Mouse (Mus musculus) embryonic stem cell, embryonic (primary cell): ENCODE data around the gene Dnase2a.

Experiments used
- CTCF ChIA-PET, 4 experiments: fragments of 300-600 bp in 2 of 4; fragments of 350-600 bp in 2 of 4; sonication (Branson Sonifier 250); formaldehyde crosslinking; loops; one replicate each; lab custom pipeline; 2022; ENCODE audit warnings: inconsistent platforms in 2 of 4; lab: Charles Lee
- POLR2A ChIA-PET, 4 experiments: fragments of 300-600 bp in 2 of 4; fragments of 350-600 bp in 2 of 4; sonication (Branson Sonifier 250); formaldehyde crosslinking; loops; one replicate each; lab custom pipeline; 2022; ENCODE audit warnings: antibody characterized with exemption in 4 of 4, inconsistent platforms in 1 of 4; lab: Charles Lee

The Dnase2a gene

GRCm38 (mm10) chr8:84908421-84909161 lies at the start of gene Dnase2a:
Gene Dnase2a (plus strand): TSS chr8:84908560.
- ChIA-PET POLR2A (interaction anchor here (0.5 to 6.7 kb wide), 64 partner anchors 6 to 1190 kb away, joined by 3 to 200 read pairs (median 4); partner anchors contain the start of genes Calr (in 3 of the 4), Dhps (in 3 of the 4), Gcdh (in 3 of the 4) and Farsa (in 2 of the 4)), CTCF (interaction anchor here (0.5 to 2.3 kb wide), 18 partner anchors 15 to 252 kb away, joined by 3 to 10 read pairs (median 3); partner anchors contain the start of genes Farsa (in 1 of the 4), Gcdh (in 1 of the 4) and Mast1 (in 1 of the 4))

- CTCF ChIA-PET, result interaction anchor here in 3 of 4 experiments (0.6 to 2.7 kb wide), 18 partner anchors 8 to 508 kb away, joined by 3 to 18 read pairs (median 4); partner anchors contain the start of genes Farsa (in 1 of the 3), Gcdh (in 1 of the 3), Klf1 (in 1 of the 3) and Rad23a (in 1 of the 3)
These were observed 36.7 kb upstream of the Dnase2a start, which contains the start of gene Syce2 for GRCm38 (mm10) chr8:84871376-84872308. Gene Syce2 (plus strand): TSS chr8:84872111.

DNA sequence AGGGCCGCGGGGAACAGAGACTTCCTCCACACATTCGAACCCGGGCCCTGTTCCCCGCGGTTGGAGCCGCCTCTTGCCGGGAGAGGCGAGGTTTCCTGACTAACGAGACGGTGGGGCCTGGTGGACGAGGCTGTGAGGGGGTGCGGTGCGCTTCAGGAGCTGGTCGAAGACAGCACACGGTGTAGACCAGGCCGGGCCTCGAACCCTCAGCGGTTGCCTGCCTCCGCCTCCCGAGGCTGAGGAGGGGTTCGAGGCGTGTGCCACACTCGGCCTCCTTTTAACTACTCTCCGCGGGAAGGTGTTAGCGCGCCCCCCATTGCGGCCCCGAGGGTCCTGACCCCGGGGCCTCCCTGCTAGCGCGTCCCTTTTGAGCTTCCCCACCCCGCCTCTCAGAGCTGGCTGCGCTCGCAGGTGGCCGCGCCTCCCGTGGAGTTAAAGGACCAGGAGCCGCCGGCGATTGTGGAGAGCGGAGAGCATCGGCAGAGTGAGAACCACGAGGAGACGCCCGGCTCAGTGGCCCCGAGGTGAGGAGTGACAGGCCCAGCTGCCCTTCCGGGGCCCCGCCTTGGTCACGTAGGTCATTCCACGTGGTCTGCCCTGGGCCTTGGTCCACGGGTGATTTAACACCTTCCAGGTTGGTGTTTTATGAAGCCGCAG lies 35.9 kb upstream of the Dnase2a start:
- ChIA-PET CTCF (interaction anchor here in 3 of 4 experiments (0.9 to 2.7 kb wide), 13 partner anchors 9 to 169 kb away, joined by 3 to 18 read pairs (median 5); partner anchors contain the start of genes Farsa (in 1 of the 3), Gcdh (in 1 of the 3), Klf1 (in 1 of the 3) and Rad23a (in 1 of the 3)), POLR2A (interaction anchor here (0.7 to 23.0 kb wide), 47 partner anchors 8 to 426 kb away, joined by 3 to 705 read pairs (median 5); partner anchors contain the start of genes Calr (in 4 of the 4), Farsa (in 4 of the 4), Gcdh (in 3 of the 4) and Rad23a (in 3 of the 4))

More at GRCm38 (mm10) chr8:84871376-84872308, 36.7 kb upstream of the Dnase2a start, which contains the start of gene Syce2:
- POLR2A ChIA-PET, result interaction anchor here (0.7 to 23.0 kb wide), 58 partner anchors 7 to 1785 kb away, joined by 3 to 705 read pairs (median 5); partner anchors contain the start of genes Calr (in 4 of the 4), Farsa (in 4 of the 4), Gcdh (in 3 of the 4) and Rad23a (in 3 of the 4)

- ChIA-PET CTCF (interaction anchor here in 3 of 4 experiments (1.3 to 2.7 kb wide), 6 partner anchors 10 to 57 kb away, joined by 5 to 18 read pairs (median 7); partner anchors contain the start of genes Gcdh (in 1 of the 3) and Klf1 (in 1 of the 3)), POLR2A (interaction anchor here (0.7 to 23.0 kb wide), 25 partner anchors 9 to 198 kb away, joined by 3 to 705 read pairs (median 11); partner anchors contain the start of genes Calr (in 3 of the 4), Farsa (in 2 of the 4), Gadd45gip1 (in 2 of the 4) and Gcdh (in 2 of the 4))
These were observed 35.3 kb upstream of the Dnase2a start for GRCm38 (mm10) chr8:84873016-84873415.

GRCm38 (mm10) chr8:84874339-84874738 lies 34.0 kb upstream of the Dnase2a start:
- POLR2A ChIA-PET, result interaction anchor here in 2 of 4 experiments (1.0 to 23.0 kb wide), 8 partner anchors 9 to 41 kb away, joined by 3 to 705 read pairs (median 5); partner anchors contain the start of genes Calr (in 2 of the 2), Gadd45gip1 (in 2 of the 2), Rad23a (in 2 of the 2) and Gcdh (in 1 of the 2)
- CTCF ChIA-PET, result no interaction called here

- CTCF ChIA-PET, result interaction anchor here in 2 of 4 experiments (0.7 to 1.5 kb wide), 4 partner anchors 26 to 168 kb away, joined by 3 to 6 read pairs (median 3); no protein-coding TSS in a partner anchor
- POLR2A ChIA-PET, result interaction anchor here (0.7 to 3.2 kb wide), 24 partner anchors 12 to 194 kb away, joined by 3 to 12 read pairs (median 4); partner anchors contain the start of genes Calr (in 3 of the 4), Dhps (in 1 of the 4), Dnase2a (in 1 of the 4) and Farsa (in 1 of the 4)
These were observed 30.9 kb upstream of the Dnase2a start for GRCm38 (mm10) chr8:84877297-84878035.

DNA sequence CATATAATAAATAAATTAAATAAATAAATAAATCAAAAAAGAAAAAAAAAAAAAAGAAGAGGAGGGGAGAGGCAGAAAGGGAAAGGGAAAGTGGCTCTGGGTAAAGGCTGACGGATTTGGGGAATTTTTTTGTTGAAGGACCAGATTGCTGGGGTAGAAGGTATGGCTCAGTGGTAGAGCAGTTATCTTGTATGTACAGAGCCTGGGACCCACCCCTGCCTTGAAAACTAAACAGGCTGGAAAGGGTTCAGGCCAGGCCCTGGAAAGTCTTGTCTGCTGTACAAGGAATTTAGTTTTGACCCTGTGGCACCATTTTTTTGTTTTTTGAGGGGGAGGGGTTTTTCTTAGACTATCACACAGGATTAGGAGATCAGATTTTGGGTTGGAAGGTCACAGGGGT lies 29.4 kb upstream of the Dnase2a start:
- CTCF ChIA-PET, result interaction anchor here in 1 of 4 experiments (1.5 kb wide), 1 partner anchor 24 kb away, joined by 6 read pairs; no protein-coding TSS in a partner anchor
- POLR2A ChIA-PET, result interaction anchor here (0.6 to 3.2 kb wide), 11 partner anchors 9 to 1281 kb away, joined by 3 to 12 read pairs (median 4); partner anchors contain the start of genes Farsa (in 1 of the 4), Gcdh (in 1 of the 4) and Klf1 (in 1 of the 4)

DNA sequence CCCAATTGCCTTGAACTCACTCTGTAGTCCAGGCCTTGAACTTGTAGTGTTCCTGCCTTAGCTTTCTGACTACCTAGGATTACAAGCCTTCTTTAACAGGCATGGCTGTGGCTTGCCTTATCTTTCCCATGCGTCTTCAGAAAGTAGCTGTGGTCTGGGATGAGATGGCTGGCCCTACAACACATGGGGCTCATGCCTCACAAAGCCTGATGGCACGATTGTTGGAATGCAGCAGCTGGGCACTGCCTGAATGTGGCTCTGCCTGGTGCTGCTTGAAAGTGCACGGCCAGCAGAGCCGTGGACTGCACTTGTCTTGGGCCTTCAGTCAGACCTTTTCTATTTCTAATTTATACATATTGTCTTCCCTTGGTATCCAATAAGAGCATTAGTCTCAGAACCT lies 23.6 kb upstream of the Dnase2a start:
- CTCF ChIA-PET, result interaction anchor here in 1 of 4 experiments (1.4 kb wide), 1 partner anchor 18 kb away, joined by 3 read pairs; no protein-coding TSS in a partner anchor
- POLR2A ChIA-PET, result interaction anchor here in 2 of 4 experiments (0.9 to 5.6 kb wide), 8 partner anchors 8 to 38 kb away, joined by 3 to 46 read pairs (median 20); partner anchors contain the start of genes Gcdh (in 2 of the 2), Calr (in 1 of the 2), Farsa (in 1 of the 2) and Syce2 (in 1 of the 2)

GRCm38 (mm10) chr8:84888280-84888679 lies 20.1 kb upstream of the Dnase2a start:
- CTCF ChIA-PET, result interaction anchor here in 2 of 4 experiments (0.6 to 1.8 kb wide), 2 partner anchors 40 to 78 kb away, joined by 5 read pairs; no protein-coding TSS in a partner anchor
- POLR2A ChIA-PET, result interaction anchor here in 2 of 4 experiments (1.0 to 4.1 kb wide), 4 partner anchors 9 to 16 kb away, joined by 3 to 19 read pairs (median 4); partner anchors contain the start of genes Klf1 (in 1 of the 2) and Syce2 (in 1 of the 2)

DNA sequence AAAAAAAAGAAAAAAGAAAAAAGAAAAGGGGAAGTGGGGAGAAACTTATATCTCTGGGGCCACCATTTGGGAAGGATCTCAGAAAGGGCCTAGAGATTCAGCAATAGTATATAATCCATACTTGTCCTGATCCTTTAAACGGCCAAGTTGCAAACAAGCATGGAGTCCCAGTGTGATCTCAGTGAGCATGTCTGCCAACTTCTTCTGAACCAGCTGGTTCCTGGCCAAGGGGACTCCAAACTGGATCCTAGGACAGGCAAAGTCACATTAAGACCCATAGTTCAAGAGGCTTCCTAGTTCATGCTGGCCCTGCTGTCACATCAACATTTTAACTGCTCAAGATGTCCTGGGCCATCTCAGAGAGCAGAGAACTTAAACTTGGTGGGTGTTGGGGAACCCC lies 19.2 kb upstream of the Dnase2a start:
- CTCF ChIA-PET, result interaction anchor here in 3 of 4 experiments (0.5 to 1.8 kb wide), 4 partner anchors 26 to 152 kb away, joined by 3 to 5 read pairs (median 4); no protein-coding TSS in a partner anchor
- POLR2A ChIA-PET, result interaction anchor here in 2 of 4 experiments (0.8 to 6.5 kb wide), 8 partner anchors 9 to 55 kb away, joined by 3 to 115 read pairs (median 4); partner anchors contain the start of genes Klf1 (in 2 of the 2) and Syce2 (in 1 of the 2)

DNA sequence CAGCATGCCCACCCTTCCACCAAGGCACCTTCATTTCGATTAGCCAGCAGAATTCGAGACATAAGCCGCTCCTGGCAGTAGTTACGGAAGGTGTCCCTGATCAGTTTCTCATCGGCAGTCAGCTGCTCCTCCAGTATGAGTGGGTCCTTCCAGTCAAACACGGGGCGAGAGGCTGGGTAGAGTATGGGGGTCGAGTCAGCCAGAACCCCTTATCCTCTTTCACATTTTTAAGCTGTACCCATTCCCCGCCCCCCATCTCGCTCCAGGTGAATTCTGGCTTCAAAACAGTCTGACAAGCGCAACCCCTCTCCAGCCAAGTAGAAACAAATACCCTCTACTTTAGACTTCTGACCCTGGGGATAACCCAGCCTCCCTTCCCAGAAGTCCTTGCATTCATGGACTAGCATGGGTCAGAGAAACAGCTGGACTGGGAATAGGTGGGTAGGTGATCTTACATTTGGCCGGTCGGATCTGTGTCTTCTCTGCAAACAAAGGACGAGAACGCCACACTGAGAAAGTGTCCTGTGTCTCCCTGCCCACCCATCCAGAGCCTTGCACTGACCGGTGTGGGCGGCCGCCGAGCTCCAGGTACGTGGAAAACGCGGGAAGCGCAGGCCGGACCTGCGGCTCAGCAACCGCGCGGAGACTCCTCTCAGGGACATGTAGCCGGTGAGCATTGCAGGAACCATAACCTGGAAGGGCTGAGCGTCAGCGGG lies 15.2 kb upstream of the Dnase2a start:
- POLR2A ChIA-PET, result interaction anchor here (0.5 to 6.5 kb wide), 81 partner anchors 10 to 788 kb away, joined by 3 to 121 read pairs (median 5); partner anchors contain the start of genes Calr (in 3 of the 4), Dnase2a (in 3 of the 4), Syce2 (in 3 of the 4) and Farsa (in 2 of the 4)
- CTCF ChIA-PET, result interaction anchor here (0.5 to 3.3 kb wide), 24 partner anchors 10 to 504 kb away, joined by 3 to 54 read pairs (median 4); partner anchors contain the start of genes Dnase2a (in 1 of the 4), Klf1 (in 1 of the 4), Lyl1 (in 1 of the 4) and Nacc1 (in 1 of the 4)

- CTCF ChIA-PET, result interaction anchor here (0.5 to 3.3 kb wide), 28 partner anchors 9 to 503 kb away, joined by 3 to 54 read pairs (median 4); partner anchors contain the start of genes Dnase2a (in 1 of the 4), Klf1 (in 1 of the 4), Lyl1 (in 1 of the 4) and Nacc1 (in 1 of the 4)
- POLR2A ChIA-PET, result interaction anchor here (0.5 to 6.5 kb wide), 85 partner anchors 9 to 789 kb away, joined by 3 to 121 read pairs (median 5); partner anchors contain the start of genes Calr (in 3 of the 4), Dnase2a (in 3 of the 4), Syce2 (in 3 of the 4) and Farsa (in 2 of the 4)
These were observed 14.6 kb upstream of the Dnase2a start, which contains the start of gene Gcdh for GRCm38 (mm10) chr8:84893709-84894134. Gene Gcdh (minus strand): TSS chr8:84893921.

GRCm38 (mm10) chr8:84895963-84896362 lies 12.4 kb upstream of the Dnase2a start:
- POLR2A ChIA-PET, result interaction anchor here in 3 of 4 experiments (0.6 to 6.5 kb wide), 15 partner anchors 8 to 557 kb away, joined by 3 to 115 read pairs (median 3); partner anchors contain the start of genes Calr (in 2 of the 3), Dnase2a (in 2 of the 3), Klf1 (in 1 of the 3) and Syce2 (in 1 of the 3)
- CTCF ChIA-PET, result interaction anchor here in 1 of 4 experiments (0.7 kb wide), 1 partner anchor 14 kb away, joined by 3 read pairs; no protein-coding TSS in a partner anchor
